Mouse (Mus musculus) activated CD4-positive, CD25-positive, alpha-beta regulatory T cell, adult 4 months (primary cell): Measurements from ENCODE around the gene Akap8. TPM values are rescaled to one million over a fixed set of nuclear protein-coding genes. Genes with fewer than 3 reads are reported as not detected.
A peak's percentile ranks its signal among the peaks of the same experiment; 100 is the strongest.

ENCODE experiments used
- ATAC-seq: one replicate; pipeline ENCODE4 v1.8.0; 2017
- polyA plus RNA-seq, 2 experiments: library from polyadenylated mRNA; unstranded; fragments of 100-300 nt; shearing (Covaris generic); gene quantifications; one replicate each; pipeline ENCODE4 v1.2.1; 2017

Gene Akap8
- polyA plus RNA-seq, 2 experiments from 2014 or later, result 117 to 118 TPM

DNA sequence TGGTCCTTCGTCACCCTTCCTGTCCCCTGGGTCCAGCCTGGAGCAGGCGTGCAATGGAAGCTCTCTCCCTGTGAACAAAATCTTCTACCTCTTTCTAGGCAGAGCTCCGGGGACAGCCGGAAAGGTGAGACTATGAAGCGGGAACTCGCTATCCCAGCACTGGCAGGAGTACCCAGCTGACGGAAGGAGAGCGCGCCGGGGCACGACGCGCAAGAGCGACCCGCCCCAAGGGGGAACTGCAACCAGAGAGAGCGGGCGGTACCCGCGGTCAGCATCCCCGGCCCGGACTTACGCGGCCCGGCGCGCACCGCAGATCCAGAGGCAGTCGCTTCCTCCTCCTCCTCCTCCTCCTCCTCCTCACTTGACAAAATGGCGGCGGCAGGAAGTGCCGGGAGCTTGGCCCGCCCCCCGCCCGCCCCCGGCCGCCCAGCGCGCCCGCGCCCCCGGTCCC is 37.2 kb downstream of the Akap8 start:
- peak; percentile 45 for ATAC-seq

DNA sequence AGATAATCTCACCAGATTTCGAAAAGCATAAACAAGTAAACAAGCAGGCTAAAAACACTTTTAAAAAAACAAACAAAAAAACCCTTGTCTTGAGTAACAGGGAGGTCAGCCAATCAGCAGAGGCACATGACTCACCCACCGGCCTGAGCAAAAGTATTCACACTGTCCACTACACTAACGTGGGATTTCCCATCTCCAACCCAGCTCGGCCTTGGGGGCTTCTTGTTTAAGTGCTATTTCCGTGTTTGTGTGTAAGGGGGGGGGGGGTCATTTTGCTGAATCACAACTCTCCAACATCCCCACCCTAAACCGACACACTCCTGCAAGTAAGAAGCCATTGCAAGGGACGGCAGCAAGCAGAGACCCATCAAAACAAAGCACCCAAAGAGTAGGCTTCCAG is 37.7 kb downstream of the Akap8 start:
- no peak for ATAC-seq

DNA sequence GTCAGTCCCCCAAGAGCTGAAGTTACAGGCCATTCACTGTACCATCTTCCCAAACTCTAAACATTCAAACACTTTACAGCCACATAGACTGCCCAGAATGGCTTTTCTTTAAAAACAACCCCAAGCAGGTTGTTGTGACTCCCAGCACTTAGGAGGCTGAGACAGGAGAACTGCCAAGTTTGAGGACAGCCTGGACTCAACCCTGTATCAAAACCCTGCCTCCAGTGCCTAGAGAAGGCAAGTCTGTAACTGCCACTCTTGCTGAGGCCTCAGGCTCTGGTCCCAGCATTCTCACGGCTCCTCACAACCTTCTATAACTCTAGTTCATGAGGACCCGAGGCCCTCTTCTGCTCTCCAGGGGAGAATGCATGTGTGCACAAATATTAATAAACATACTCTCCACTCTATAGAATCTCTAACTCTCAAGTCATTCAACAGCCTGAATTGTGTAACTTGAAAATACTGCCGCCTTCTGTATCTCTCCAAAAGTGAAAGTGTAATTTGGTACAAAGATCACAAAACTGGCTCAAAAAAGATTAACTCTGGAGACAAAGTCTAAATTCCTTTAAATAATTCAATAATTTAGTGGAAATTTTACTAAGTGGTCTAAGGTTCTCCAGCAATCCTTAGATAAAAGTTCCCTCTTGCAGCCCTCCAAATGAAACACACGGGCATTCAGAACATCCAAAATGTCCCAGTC is 39.3 kb downstream of the Akap8 start:
- no peak for ATAC-seq

- ATAC-seq, result no peak
These were observed 39.9 kb downstream of the Akap8 start for GRCm38 (mm10) chr17:32281126-32281525.

DNA sequence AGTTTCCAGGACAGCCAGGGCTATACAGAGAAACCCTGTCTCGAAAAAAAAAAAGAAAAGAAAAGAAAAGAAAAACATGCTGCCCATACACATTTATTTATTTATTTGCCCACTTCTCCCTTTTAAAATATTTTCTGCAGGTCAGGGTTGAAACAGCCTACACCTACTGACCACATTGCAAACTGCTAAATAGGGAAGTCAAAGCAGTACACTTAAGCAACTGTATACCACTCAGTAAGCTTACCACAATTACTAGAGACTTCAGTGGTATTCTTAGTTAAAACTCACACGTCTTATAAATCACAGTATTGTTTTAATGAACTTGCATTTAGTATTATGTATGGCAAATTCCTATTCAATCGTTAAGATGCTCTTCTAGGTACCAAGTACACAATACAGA is 40.5 kb downstream of the Akap8 start:
- ATAC-seq, result no peak

DNA sequence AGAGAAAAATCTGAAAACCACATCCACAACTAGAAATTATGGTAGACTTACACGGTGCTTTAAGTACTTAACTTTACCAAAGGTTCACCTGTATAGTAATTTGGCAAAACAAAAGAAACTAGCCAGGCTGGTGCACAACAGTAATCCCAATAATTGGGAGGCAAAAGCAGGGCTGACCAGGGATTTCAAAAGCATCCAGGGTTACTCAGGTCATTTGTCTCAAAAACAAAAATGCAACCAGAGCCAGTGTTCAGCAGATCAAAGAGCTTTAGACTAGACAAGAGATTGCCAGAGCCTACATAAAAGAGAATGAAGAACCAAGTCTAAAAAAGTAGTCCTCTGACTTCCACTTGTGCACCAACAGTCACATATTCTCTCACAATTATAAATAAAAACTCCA is 43.8 kb downstream of the Akap8 start:
- ATAC-seq, result no peak

DNA sequence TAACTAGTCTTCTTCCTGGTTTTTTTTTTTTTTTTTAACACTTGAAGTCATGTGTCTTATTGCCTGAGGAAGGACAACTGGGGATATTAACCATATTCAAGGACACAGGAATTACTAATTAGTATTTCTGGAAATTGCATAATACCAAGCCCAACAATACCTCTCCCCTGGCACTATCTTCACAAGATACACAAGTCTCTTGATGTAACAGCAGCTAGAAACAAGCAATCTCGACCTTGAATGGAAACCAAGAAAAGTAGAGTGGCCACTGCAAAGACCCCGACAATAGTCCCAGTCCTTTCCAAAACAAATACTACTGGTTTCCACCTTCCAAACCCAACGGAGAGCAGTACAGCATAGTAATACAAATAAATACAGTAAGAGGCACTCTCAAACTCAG is 45.5 kb downstream of the Akap8 start:
- ATAC-seq, result no peak

DNA sequence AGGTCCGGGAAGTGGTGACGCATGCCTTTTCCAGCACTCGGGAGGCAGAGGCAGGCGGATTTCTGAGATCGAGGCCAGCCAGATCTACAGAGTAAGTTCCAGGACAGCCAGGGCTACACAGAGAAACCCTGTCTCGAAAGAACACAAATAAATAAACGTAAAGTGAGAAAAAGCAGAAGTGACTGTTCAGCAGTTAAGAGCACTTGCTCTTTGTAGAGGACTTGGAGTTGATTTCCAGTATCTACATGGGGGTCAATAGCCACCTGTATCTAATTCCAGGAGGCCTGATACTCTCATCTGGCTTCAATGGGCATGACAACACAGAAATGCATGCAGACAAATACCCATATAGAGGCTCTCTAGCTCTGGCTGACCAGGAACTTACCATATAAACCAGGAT is 51.9 kb downstream of the Akap8 start:
- no peak for ATAC-seq

GRCm38 (mm10) chr17:32268540-32268960 is 52.5 kb downstream of the Akap8 start:
- ATAC-seq, result no peak

GRCm38 (mm10) chr17:32268096-32268495 is 52.9 kb downstream of the Akap8 start:
- no peak for ATAC-seq

DNA sequence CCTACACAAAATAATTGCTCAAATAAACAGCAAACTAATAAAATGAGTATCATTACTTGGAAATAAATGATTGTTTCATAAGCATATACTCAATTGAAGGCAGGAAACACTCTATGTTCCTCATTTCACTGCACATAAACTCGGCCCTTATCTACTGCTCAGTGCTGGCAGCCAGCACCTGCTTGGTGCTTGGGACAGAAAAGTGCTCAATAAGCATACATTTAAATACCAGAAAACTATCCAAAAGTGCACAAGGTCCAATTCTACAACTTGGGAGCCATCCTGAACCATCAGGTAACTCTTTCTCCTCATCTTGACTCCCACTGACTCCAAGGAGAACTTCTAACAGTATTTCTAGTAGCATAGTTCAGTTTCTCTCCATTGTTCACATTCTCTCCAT is 53.4 kb downstream of the Akap8 start:
- ATAC-seq, result no peak

DNA sequence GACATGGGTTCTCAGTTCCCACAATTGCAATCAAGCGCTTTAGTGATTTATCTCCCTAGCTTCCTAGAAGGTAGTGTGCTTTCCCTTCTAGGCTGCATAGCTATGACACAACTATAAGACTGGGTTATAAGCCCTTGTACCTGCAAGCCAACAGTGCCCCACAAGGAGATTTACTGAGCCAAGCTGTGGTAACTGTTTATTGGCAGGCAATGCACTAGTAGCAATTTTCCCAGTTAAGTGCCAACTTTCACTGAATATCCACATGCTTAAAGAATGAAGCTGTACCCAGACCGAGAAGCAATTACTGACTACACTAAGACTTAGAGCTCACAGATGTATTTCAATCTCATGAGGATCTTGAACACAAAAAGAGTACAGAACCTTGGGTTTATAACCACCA is 57.4 kb downstream of the Akap8 start:
- ATAC-seq, result no peak

DNA sequence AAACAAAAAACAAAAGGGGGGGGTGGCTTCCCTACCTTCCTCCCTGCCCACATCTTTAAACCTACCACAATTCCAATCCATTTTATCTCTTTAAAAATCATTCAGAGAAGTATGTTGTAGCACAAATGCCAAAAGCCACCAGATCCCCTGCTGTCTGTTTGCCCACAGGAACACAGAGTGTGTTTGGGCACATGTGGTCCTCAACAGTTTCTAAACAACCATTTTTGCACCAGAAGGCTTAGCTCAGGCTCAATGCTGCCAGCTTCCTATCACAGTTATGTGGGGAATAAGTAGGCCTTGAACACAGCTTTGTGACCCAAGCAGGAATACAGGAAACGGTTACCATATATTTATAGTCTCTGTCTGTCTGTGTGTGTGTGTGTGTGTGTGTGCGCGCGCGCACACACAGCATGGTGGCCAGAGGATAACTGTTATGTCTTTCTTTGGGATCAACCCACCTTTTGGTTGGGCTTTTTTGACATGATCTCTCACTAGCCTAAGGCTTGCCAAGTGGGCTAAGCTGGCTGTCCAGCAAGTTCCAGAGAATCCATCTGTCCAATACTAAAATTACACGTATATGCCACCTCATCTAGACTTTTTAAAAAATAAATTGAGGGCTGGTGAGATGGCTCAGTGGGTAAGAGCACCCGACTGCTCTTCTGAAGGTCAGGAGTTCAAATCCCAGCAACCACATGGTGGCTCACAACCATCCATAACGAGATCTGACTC is 58.0 kb downstream of the Akap8 start:
- no peak for ATAC-seq

GRCm38 (mm10) chr17:32258869-32259268 is 62.2 kb downstream of the Akap8 start:
- ATAC-seq, result no peak

- ATAC-seq, result no peak
These were observed 63.1 kb downstream of the Akap8 start for GRCm38 (mm10) chr17:32257944-32258343.

DNA sequence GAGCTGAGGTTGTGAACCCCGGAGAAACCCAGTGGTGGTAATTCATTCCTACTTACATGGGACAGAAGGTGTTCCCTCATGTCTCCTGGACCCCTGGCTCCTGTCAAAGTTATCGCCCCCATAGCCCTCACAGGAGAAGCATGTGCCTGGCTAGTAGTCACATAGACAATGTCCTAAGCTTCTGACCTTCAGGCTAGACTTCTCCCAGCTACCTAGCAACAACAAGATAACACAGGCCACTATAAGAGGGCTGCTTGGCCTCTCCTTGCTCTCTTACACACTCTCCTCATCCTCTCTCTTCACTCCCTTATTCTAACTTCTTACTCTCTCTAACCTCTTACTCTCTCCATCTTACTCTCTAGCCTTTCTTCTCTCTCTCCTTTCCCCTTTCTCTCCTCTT is 63.6 kb downstream of the Akap8 start:
- no peak for ATAC-seq

GRCm38 (mm10) chr17:32256896-32257295 is 64.1 kb downstream of the Akap8 start:
- no peak for ATAC-seq

Other genes starting within 250 kb of the Akap8 start
- gene Notch3, start 154.4 kb downstream of the Akap8 start, polyA plus RNA-seq, result not detected
- gene Ephx3, start 131.7 kb downstream of the Akap8 start, polyA plus RNA-seq, result not detected
- gene Brd4, start 36.5 kb downstream of the Akap8 start, polyA plus RNA-seq, result 10 to 100 TPM; 61.8 to 71.6 TPM
- gene Akap8l, start 29.4 kb upstream of the Akap8 start, polyA plus RNA-seq, result 10 to 100 TPM; 43.6 to 50.5 TPM
- gene Wiz, start 68.2 kb upstream of the Akap8 start, polyA plus RNA-seq, result 10 to 100 TPM; 11.9 TPM
- 100 to 1,000 TPM; 123 to 158 TPM for gene Rasal3, start 82.3 kb upstream of the Akap8 start, polyA plus RNA-seq
- 10 to 100 TPM; 68.7 to 79.5 TPM for gene Pglyrp2, start 102.9 kb upstream of the Akap8 start, polyA plus RNA-seq
- gene Cyp4f39, start 131.5 kb upstream of the Akap8 start, polyA plus RNA-seq, result under 1 TPM in 1 of 2 experiments, not detected in 1; 0.68 TPM
- 1 to 10 TPM; 7.5 to 8.8 TPM for gene Cyp4f17, start 184.8 kb upstream of the Akap8 start, polyA plus RNA-seq
- 1 to 10 TPM; 7.4 to 7.6 TPM for gene Cyp4f16, start 215.3 kb upstream of the Akap8 start, polyA plus RNA-seq